Mouse (Mus musculus): Measurements from ENCODE around the gene Asic3. TPM values are rescaled to one million over a fixed set of nuclear protein-coding genes. Genes with fewer than 3 reads are reported as not detected.

The Asic3 gene
- polyA plus RNA-seq, 1 experiment from 2014 or later, result 1.3 TPM

- H3K4me2 ChIP-seq, result no peak overlapping the region
- H3K36me3 ChIP-seq, result peaks cover 88% of the 10 kb centered on the region
- no peaks in the 10 kb centered on the region for H3K27me3 ChIP-seq
- no peaks in the 10 kb centered on the region for H3K9me3 ChIP-seq
- peaks cover 12% of the 10 kb centered on the region; the same call in 1 of the 2 replicates for H3K4me1 ChIP-seq (replicated peaks)
- no peak overlapping the region for H3K4me3 ChIP-seq
- 83% methylated on average over 3 of the region's 3 CpGs for WGBS
- no peak overlapping the region for H3K27ac ChIP-seq
- no peak for ATAC-seq (ENCODE audit: low FRiP score)
- no peak overlapping the region for H3K9ac ChIP-seq
Observed at GRCm38 (mm10) chr5:24405389-24405876, 7.8 kb upstream of the Asic3 start.

GRCm38 (mm10) chr5:24408651-24409050 is 4.5 kb upstream of the Asic3 start:
- 0 out of 2 replicates have a peak, but pooled peaks have one; percentile 15 for ATAC-seq (ENCODE audit: low FRiP score)
- Histone ChIP-seq H3K9ac (no peak overlapping the region), H3K4me2 (no peak overlapping the region), H3K36me3 (peaks cover 56% of the 10 kb centered on the region), H3K4me3 (no peak overlapping the region), H3K9me3 (no peaks in the 10 kb centered on the region), H3K27ac (no peak overlapping the region), H3K27me3 (no peaks in the 10 kb centered on the region), H3K4me1 (replicated peaks) (0 out of 2 replicates have a peak, but pooled peaks cover 7% of the 10 kb centered on the region)
- WGBS, result 93% methylated on average over 13 of the region's 13 CpGs

GRCm38 (mm10) chr5:24409466-24409865 is 3.7 kb upstream of the Asic3 start:
- no peak overlapping the region for H3K27ac ChIP-seq
- no peak overlapping the region for H3K9ac ChIP-seq
- H3K4me1 ChIP-seq (replicated peaks), result 0 out of 2 replicates have a peak, but pooled peaks cover 10% of the 10 kb centered on the region
- ATAC-seq (ENCODE audit: low FRiP score), result no peak
- WGBS, result 66% methylated on average over 2 of the region's 2 CpGs
- no peak overlapping the region for H3K4me3 ChIP-seq
- H3K27me3 ChIP-seq, result no peaks in the 10 kb centered on the region
- peaks cover 48% of the 10 kb centered on the region for H3K36me3 ChIP-seq
- H3K9me3 ChIP-seq, result no peaks in the 10 kb centered on the region
- H3K4me2 ChIP-seq, result no peak overlapping the region

- Histone ChIP-seq H3K4me2 (no peak overlapping the region), H3K9me3 (no peaks in the 10 kb centered on the region), H3K9ac (no peak overlapping the region), H3K4me3 (no peak overlapping the region), H3K27me3 (no peaks in the 10 kb centered on the region), H3K36me3 (peaks cover 22% of the 10 kb centered on the region), H3K4me1 (replicated peaks) (peaks cover 25% of the 10 kb centered on the region), H3K27ac (no peak overlapping the region)
- no peak for ATAC-seq (ENCODE audit: low FRiP score)
- 94% methylated on average over 2 of the region's 2 CpGs for WGBS
Observed at GRCm38 (mm10) chr5:24412063-24412462, 1.1 kb upstream of the Asic3 start.

- H3K4me3 ChIP-seq, result no peak overlapping the region
- H3K9me3 ChIP-seq, result no peaks in the 10 kb centered on the region
- no peak overlapping the region for H3K27ac ChIP-seq
- peaks cover 25% of the 10 kb centered on the region for H3K4me1 ChIP-seq (replicated peaks)
- H3K9ac ChIP-seq, result no peak overlapping the region
- H3K4me2 ChIP-seq, result no peak overlapping the region
- ATAC-seq (ENCODE audit: low FRiP score), result no peak
- peaks cover 20% of the 10 kb centered on the region for H3K36me3 ChIP-seq
- no peaks in the 10 kb centered on the region for H3K27me3 ChIP-seq
- WGBS, result 85% methylated on average over 13 of the region's 13 CpGs
Observed at GRCm38 (mm10) chr5:24413938-24414337, 746 bp downstream of the Asic3 start.

- Histone ChIP-seq H3K9me3 (no peaks in the 10 kb centered on the region), H3K9ac (0 out of 2 replicates have a peak overlapping the region, but pooled peaks have one; percentile 36), H3K27ac (no peak overlapping the region; the same call in 1 of the 2 replicates), H3K4me2 (peak overlapping the region; percentile 35), H3K27me3 (no peaks in the 10 kb centered on the region), H3K4me3 (no peak overlapping the region), H3K4me1 (replicated peaks) (peaks cover 25% of the 10 kb centered on the region), H3K36me3 (peaks cover 39% of the 10 kb centered on the region)
- WGBS, result 6% methylated on average over 21 of the region's 21 CpGs
- ATAC-seq (ENCODE audit: low FRiP score), result peak; percentile 54
Observed at GRCm38 (mm10) chr5:24416222-24416736, 3.1 kb downstream of the Asic3 start.

GRCm38 (mm10) chr5:24417587-24417986 is 4.4 kb downstream of the Asic3 start:
- Histone ChIP-seq H3K4me1 (replicated peaks) (peaks cover 33% of the 10 kb centered on the region), H3K9me3 (no peaks in the 10 kb centered on the region), H3K27me3 (no peaks in the 10 kb centered on the region), H3K9ac (no peak overlapping the region), H3K4me3 (no peak overlapping the region), H3K4me2 (no peak overlapping the region), H3K36me3 (peaks cover 39% of the 10 kb centered on the region), H3K27ac (no peak overlapping the region)
- ATAC-seq (ENCODE audit: low FRiP score), result no peak
- 87% methylated on average over 10 of the region's 10 CpGs for WGBS

- Histone ChIP-seq H3K27me3 (no peaks in the 10 kb centered on the region), H3K36me3 (peaks cover 39% of the 10 kb centered on the region), H3K4me1 (replicated peaks) (peaks cover 37% of the 10 kb centered on the region), H3K9me3 (no peaks in the 10 kb centered on the region), H3K27ac (no peak overlapping the region), H3K9ac (no peak overlapping the region), H3K4me2 (no peak overlapping the region), H3K4me3 (no peak overlapping the region)
- WGBS, result 88% methylated on average over 9 of the region's 9 CpGs
- ATAC-seq (ENCODE audit: low FRiP score), result no peak
Observed at GRCm38 (mm10) chr5:24420381-24420780, 7.2 kb downstream of the Asic3 start.

- Histone ChIP-seq H3K36me3 (peaks cover 29% of the 10 kb centered on the region), H3K4me3 (peak within 1 kb of the TSS; percentile 64), H3K9ac (peak within 1 kb of the TSS; percentile 87), H3K4me1 (replicated peaks) (peaks cover 54% of the 10 kb centered on the region), H3K27me3 (peaks cover 22% of the 10 kb centered on the region), H3K27ac (peak within 1 kb of the TSS; percentile 93), H3K9me3 (no peaks in the 10 kb centered on the region), H3K4me2 (peak within 1 kb of the TSS; percentile 86)
- ATAC-seq (ENCODE audit: low FRiP score), result peak; percentile 96
- WGBS, result under 1% methylated on average over 46 of the region's 46 CpGs
Observed at GRCm38 (mm10) chr5:24423129-24424003, 10.2 kb downstream of the Asic3 start, which contains the start of the genes Cdk5 and Slc4a2. Gene Cdk5, minus strand, starts transcription at chr5:24423530. Gene Slc4a2, plus strand, starts transcription at chr5:24423837.

- Histone ChIP-seq H3K9me3 (no peaks in the 10 kb centered on the region), H3K27ac (peak overlapping the region; percentile 93), H3K27me3 (peaks cover 22% of the 10 kb centered on the region), H3K4me1 (replicated peaks) (peaks cover 58% of the 10 kb centered on the region), H3K36me3 (peaks cover 21% of the 10 kb centered on the region), H3K9ac (peak overlapping the region; percentile 81), H3K4me3 (peak overlapping the region; percentile 64), H3K4me2 (peak overlapping the region; percentile 83)
- ATAC-seq (ENCODE audit: low FRiP score), result no peak; the same call in 1 of the 2 replicates
- 14% methylated on average over 21 of the region's 21 CpGs for WGBS
Observed at GRCm38 (mm10) chr5:24424004-24424781, 11.0 kb downstream of the Asic3 start.

- peak overlapping the region; percentile 64 for H3K4me3 ChIP-seq
- peak overlapping the region; percentile 83 for H3K4me2 ChIP-seq
- under 1% methylated on average over 40 of the region's 60 CpGs for WGBS
- peak overlapping the region; percentile 93 for H3K27ac ChIP-seq
- ATAC-seq (ENCODE audit: low FRiP score), result no peak
- peaks cover 17% of the 10 kb centered on the region for H3K36me3 ChIP-seq
- peaks cover 58% of the 10 kb centered on the region for H3K4me1 ChIP-seq (replicated peaks)
- peaks cover 22% of the 10 kb centered on the region for H3K27me3 ChIP-seq
- H3K9me3 ChIP-seq, result no peaks in the 10 kb centered on the region
- H3K9ac ChIP-seq, result peak overlapping the region; percentile 81
Observed at GRCm38 (mm10) chr5:24424861-24425411, 11.7 kb downstream of the Asic3 start.

Data from hindbrain, embryonic 13.5 days (tissue).